Mouse (Mus musculus) Muller cell, postnatal 12 days (primary cell): ENCODE data around the gene Synj1.

ENCODE experiments used
- DNase-seq: peaks from one replicate; pipeline ENCODE4 v3.0.0-alpha.2; 2015; ENCODE audit errors: inconsistent ontology term

The Synj1 gene

DNA sequence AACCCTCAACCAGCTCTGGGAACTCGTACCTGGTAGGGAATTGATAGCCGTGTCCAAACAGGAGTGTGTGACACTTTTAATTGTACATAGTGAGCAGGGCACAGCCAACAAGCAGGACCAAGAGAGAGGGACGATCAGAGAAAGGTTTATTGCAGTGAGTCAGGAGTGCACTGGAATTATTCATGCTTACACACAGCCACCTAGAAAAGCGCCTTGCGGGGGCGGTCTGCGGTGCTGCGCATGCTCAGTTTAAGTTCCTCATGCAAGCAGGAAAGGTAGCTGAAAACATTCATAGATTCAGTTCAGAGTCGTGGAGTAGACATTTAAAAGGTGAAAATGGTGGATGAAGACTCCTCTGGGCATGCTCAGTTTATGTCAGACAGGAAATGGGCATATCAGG lies 120.4 kb downstream of the Synj1 start:
- DNase-seq, result no peak
